Mouse (Mus musculus) adrenal gland, postnatal 10 days (tissue): ENCODE measurements around the gene Ssr2. TPM values are rescaled to one million over a fixed set of nuclear protein-coding genes. Genes with fewer than 3 reads are reported as not detected.

ENCODE experiments used
- DNase-seq: peaks from one replicate; pipeline ENCODE4 v3.0.0; 2021; ENCODE audit warnings: mixed read lengths
- total RNA-seq, 2 experiments: library from RNA; stranded (reverse); gene quantifications; 2 replicates each; pipeline ENCODE4 v1.2.3; 2021

The Ssr2 gene
- total RNA-seq, 2 experiments from 2014 or later = 221 to 247 TPM

- DNase-seq = peak; percentile 56
These were observed 33.9 kb upstream of the Ssr2 start for GRCm38 (mm10) chr3:88541622-88542401.

- DNase-seq = no peak
These were observed 33.2 kb upstream of the Ssr2 start for GRCm38 (mm10) chr3:88542486-88542885.

GRCm38 (mm10) chr3:88543174-88543573 is 32.5 kb upstream of the Ssr2 start:
- no peak for DNase-seq

- DNase-seq = no peak
These were observed 31.8 kb upstream of the Ssr2 start for GRCm38 (mm10) chr3:88543651-88544410.

GRCm38 (mm10) chr3:88544514-88544913 is 31.2 kb upstream of the Ssr2 start:
- no peak for DNase-seq

GRCm38 (mm10) chr3:88544955-88545591 is 30.6 kb upstream of the Ssr2 start:
- DNase-seq = no peak

GRCm38 (mm10) chr3:88546674-88547418 is 28.8 kb upstream of the Ssr2 start:
- DNase-seq = no peak

- no peak for DNase-seq
These were observed 27.3 kb upstream of the Ssr2 start, which contains the start of gene Rab25 for GRCm38 (mm10) chr3:88548180-88548917. Rab25 (minus strand) TSS chr3:88548300.

GRCm38 (mm10) chr3:88551586-88551985 is 24.1 kb upstream of the Ssr2 start:
- DNase-seq = no peak

- no peak for DNase-seq
These were observed 23.5 kb upstream of the Ssr2 start for GRCm38 (mm10) chr3:88552082-88552645.

- peak; percentile 98 for DNase-seq
These were observed 22.8 kb upstream of the Ssr2 start, which contains the start of gene Lamtor2 for GRCm38 (mm10) chr3:88552676-88553524. Lamtor2 (minus strand) TSS chr3:88553074.

- peak; percentile 97 for DNase-seq
These were observed 22.2 kb upstream of the Ssr2 start, which contains the start of gene Ubqln4 for GRCm38 (mm10) chr3:88553525-88553879. Ubqln4 (plus strand) TSS chr3:88553758.

- DNase-seq = no peak
These were observed 21.6 kb upstream of the Ssr2 start for GRCm38 (mm10) chr3:88553880-88554586.

- DNase-seq = no peak
These were observed 20.5 kb upstream of the Ssr2 start for GRCm38 (mm10) chr3:88555069-88555605.

- no peak for DNase-seq
These were observed 19.9 kb upstream of the Ssr2 start for GRCm38 (mm10) chr3:88555731-88556130.

GRCm38 (mm10) chr3:88556616-88557015 is 19.1 kb upstream of the Ssr2 start:
- DNase-seq = no peak

- no peak for DNase-seq
These were observed 16.1 kb upstream of the Ssr2 start for GRCm38 (mm10) chr3:88559596-88559995.

GRCm38 (mm10) chr3:88561989-88562388 is 13.7 kb upstream of the Ssr2 start:
- no peak for DNase-seq

- DNase-seq = no peak
These were observed 12.2 kb upstream of the Ssr2 start for GRCm38 (mm10) chr3:88563442-88563841.
